Mouse (Mus musculus) ES-E14 (cell line): ENCODE results near the gene Znrf3. TPM values are rescaled to one million over a fixed set of nuclear protein-coding genes. Genes with fewer than 3 reads are reported as not detected.

Experiments used
- DNase-seq: peaks from one replicate; pipeline ENCODE4 v3.0.0-alpha.2; 2013; ENCODE audit warnings: low read depth, low spot score
- H3K27ac ChIP-seq: 2 replicates; pipeline ENCODE4 v1.5.1; 2012; ENCODE audit warnings: low read depth, mild to moderate bottlenecking, low read length, moderate library complexity, mixed read lengths; ENCODE audit not compliant: poor library complexity, insufficient read depth, severe bottlenecking
- H3K36me3 ChIP-seq: 2 replicates; pipeline ENCODE4 v1.6.1; 2012; ENCODE audit warnings: mild to moderate bottlenecking, low read length, moderate library complexity, mixed read lengths; ENCODE audit not compliant: control insufficient read depth, poor library complexity, insufficient read depth, severe bottlenecking
- H3K4me1 ChIP-seq, 2 experiments: fragments of 150-350 bp in 1 of 2; sonication (generic) in 1 of 2; 2 replicates each; pipeline ENCODE4 v1.6.1; 2012; ENCODE audit warnings: low read length in 2 of 2, mild to moderate bottlenecking in 1 of 2, mixed read lengths in 1 of 2; ENCODE audit not compliant: control insufficient read depth in 2 of 2, insufficient read depth in 2 of 2, poor library complexity in 1 of 2
- H3K4me3 ChIP-seq, 2 experiments: fragments of 150-350 bp in 1 of 2; sonication (generic) in 1 of 2; 2 replicates each; pipeline ENCODE4 v1.5.1; 2012; ENCODE audit warnings: low read length in 2 of 2, low read depth in 1 of 2, mild to moderate bottlenecking in 1 of 2, mixed read lengths in 1 of 2; ENCODE audit not compliant: insufficient read depth in 1 of 2, poor library complexity in 1 of 2, severe bottlenecking in 1 of 2
- H3K9ac ChIP-seq: 2 replicates; pipeline ENCODE4 v1.6.1; 2012; ENCODE audit warnings: low read depth, mild to moderate bottlenecking, low read length, mixed read lengths; ENCODE audit not compliant: poor library complexity, insufficient read depth, severe bottlenecking
- H3K9me3 ChIP-seq: fragments of 150-350 bp; sonication (generic); 2 replicates; pipeline ENCODE4 v1.6.1; 2012; ENCODE audit warnings: low read depth, mild to moderate bottlenecking, low read length; ENCODE audit not compliant: control insufficient read depth, insufficient read depth
- CHD2 ChIP-seq: IDR thresholded peaks from 2 replicates; pipeline ENCODE4 v1.6.1; 2014; ENCODE audit warnings: mild to moderate bottlenecking, low read depth, low read length, inconsistent platforms
- HCFC1 ChIP-seq: IDR thresholded peaks from 2 replicates; pipeline ENCODE4 v1.6.1; 2012; ENCODE audit warnings: low read length, inconsistent platforms, borderline replicate concordance; ENCODE audit not compliant: insufficient read depth
- MAFK ChIP-seq: IDR thresholded peaks from 2 replicates; pipeline ENCODE4 v1.6.1; 2014; ENCODE audit warnings: mild to moderate bottlenecking, low read depth, low read length, inconsistent platforms; ENCODE audit not compliant: insufficient read depth
- ZC3H11A ChIP-seq: IDR thresholded peaks from 2 replicates; pipeline ENCODE4 v1.6.1; 2012; ENCODE audit warnings: low read depth, mild to moderate bottlenecking, inconsistent platforms, low read length, borderline replicate concordance
- ZNF384 ChIP-seq: IDR thresholded peaks from 2 replicates; pipeline ENCODE4 v1.6.1; 2012; ENCODE audit warnings: low read depth, low read length, inconsistent platforms
- in situ Hi-C, 2 experiments: fragments of 600-800 bp; cut with MboI; formaldehyde crosslinking; loops; one replicate each; pipeline ENCODE4 v1.15.1; 2025; ENCODE audit warnings: low sequenced_read_pairs in 2 of 2, inconsistent platforms in 1 of 2; ENCODE audit not compliant: unreplicated experiment in 2 of 2
- total RNA-seq: library from RNA; depleted of rRNA; stranded (reverse); fragments of 300-350 nt; gene quantifications from 2 replicates; pipeline ENCODE4 v1.2.3, GENCODE M21; 2012

The Znrf3 gene
- total RNA-seq, 1 experiment: 15.4 TPM

DNA sequence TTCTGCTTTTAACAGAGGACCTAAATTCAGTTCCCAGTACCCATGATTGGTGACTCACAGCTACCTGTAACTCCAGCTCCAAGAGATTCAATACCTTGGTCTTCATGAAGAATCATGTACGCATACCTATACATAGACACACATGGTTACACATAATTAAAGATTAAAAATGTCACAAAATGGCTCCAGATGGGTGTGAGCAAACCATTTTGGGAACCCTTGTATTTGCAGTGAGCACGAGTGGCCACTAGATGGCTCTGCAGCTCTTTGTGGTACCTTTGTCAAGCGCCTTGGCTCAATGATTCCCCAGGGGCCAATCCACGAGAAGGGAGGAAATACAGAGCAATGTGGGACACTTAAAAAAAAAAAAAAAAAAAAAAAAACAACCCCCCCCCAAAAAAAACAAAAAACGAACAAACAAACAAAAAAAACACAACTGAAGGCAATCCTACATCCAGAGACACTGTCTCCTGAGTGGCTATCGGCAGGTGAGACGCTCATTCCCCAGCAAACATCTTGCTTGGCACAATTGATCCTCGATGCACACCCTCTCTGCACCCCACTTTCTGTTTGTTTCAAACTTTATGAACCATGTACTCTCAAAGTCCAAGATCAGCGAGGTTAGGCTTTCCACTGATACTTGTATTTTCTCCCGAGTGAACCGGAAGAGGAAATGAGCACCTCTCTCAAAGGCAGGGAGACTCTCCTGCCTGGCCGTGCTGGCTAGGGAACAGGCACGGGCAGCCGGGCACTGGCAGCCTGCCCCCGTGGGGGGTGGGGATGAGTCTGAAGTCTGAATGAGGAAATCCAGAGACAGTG lies 40.8 kb upstream of the Znrf3 start:
- in situ Hi-C loops: loop anchor here in 1 of 2 experiments (5.0 to 10.0 kb wide), 3 partner anchors 47 to 289 kb away; no protein-coding TSS in a partner anchor
- Histone ChIP-seq H3K36me3 (no peaks in the 10 kb centered on the region), H3K9me3 (no peaks in the 10 kb centered on the region), H3K27ac (peak overlapping the region; percentile 5; the same call in 1 of the 2 replicates), H3K9ac (peak overlapping the region; percentile 70), H3K4me3 (peak overlapping the region; percentile 42 to 58), H3K4me1 (peaks cover 4 to 19% of the 10 kb centered on the region in 2 experiments; a peak in 3 of 4 replicates)
- peak; percentile 92 for TF ChIP-seq ZC3H11A
- TF ChIP-seq ZNF384: peak; percentile 97; the same call in 1 of the 2 replicates
- TF ChIP-seq HCFC1: no peak
- no peak for TF ChIP-seq MAFK
- no peak for TF ChIP-seq CHD2
- peak; percentile 83 for DNase-seq

DNA sequence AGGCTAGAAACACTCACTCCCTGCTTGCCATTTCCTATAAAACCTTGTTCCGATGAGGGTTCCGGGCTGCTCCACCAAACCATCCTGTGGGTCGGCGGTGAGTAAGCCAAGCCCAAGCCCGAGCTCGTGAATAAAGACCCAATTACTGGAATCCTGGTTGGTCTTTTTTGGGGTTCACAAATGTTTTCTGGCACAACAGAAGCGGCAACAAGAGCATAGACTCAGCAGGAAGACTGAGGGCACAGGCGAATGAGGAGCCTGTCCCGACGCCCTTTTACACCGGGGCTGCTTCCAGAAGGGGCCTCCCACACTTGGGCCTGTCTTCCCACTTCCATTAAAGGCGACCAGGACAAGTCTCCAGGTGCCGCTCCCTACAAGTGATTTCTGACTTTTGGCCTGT lies 37.9 kb upstream of the Znrf3 start:
- peaks cover 4 to 22% of the 10 kb centered on the region in 2 experiments for H3K4me1 ChIP-seq
- peak overlapping the region; percentile 57 for H3K9ac ChIP-seq
- H3K4me3 ChIP-seq: peak overlapping the region; percentile 12 to 29; a peak in 2 of 4 replicates
- DNase-seq: no peak
- H3K36me3 ChIP-seq: no peaks in the 10 kb centered on the region
- in situ Hi-C loops: loop anchor here in 1 of 2 experiments (10.0 kb wide), 1 partner anchor 292 kb away; no protein-coding TSS in a partner anchor
- TF ChIP-seq CHD2 (no peak), ZC3H11A (no peak), MAFK (no peak), HCFC1 (no peak), ZNF384 (no peak)
- H3K27ac ChIP-seq: no peak overlapping the region
- H3K9me3 ChIP-seq: no peaks in the 10 kb centered on the region

DNA sequence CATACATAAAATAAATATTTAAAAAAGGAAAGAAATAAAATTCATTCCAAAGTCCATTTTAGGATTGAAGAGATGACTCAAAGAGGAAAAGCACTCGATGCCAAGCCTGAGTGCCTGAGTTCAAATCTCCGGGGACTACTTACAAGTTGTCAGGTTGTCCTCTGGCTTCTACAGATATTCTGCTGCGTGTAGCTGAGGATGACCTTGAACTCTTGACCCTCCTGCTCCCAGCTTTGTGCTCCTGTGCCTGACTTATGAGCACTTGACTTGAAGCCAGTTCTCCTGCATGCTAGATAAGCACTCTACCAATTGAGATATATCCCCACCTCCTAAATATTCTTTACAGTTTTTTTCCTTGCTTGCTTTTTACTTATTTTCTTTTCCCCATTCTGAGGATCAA lies 34.2 kb upstream of the Znrf3 start:
- peak overlapping the region; percentile 24; the same call in 1 of the 2 replicates for H3K27ac ChIP-seq
- no peak overlapping the region for H3K9ac ChIP-seq
- in situ Hi-C loops: no loop called here
- no peak for DNase-seq
- TF ChIP-seq ZC3H11A (no peak), CHD2 (no peak), ZNF384 (no peak), MAFK (no peak), HCFC1 (no peak)
- no peak overlapping the region for H3K4me3 ChIP-seq
- peaks cover 7% of the 10 kb centered on the region; the same call in 1 of the 2 replicates for H3K36me3 ChIP-seq
- peaks cover 4 to 18% of the 10 kb centered on the region in 2 experiments for H3K4me1 ChIP-seq
- H3K9me3 ChIP-seq: no peaks in the 10 kb centered on the region

DNA sequence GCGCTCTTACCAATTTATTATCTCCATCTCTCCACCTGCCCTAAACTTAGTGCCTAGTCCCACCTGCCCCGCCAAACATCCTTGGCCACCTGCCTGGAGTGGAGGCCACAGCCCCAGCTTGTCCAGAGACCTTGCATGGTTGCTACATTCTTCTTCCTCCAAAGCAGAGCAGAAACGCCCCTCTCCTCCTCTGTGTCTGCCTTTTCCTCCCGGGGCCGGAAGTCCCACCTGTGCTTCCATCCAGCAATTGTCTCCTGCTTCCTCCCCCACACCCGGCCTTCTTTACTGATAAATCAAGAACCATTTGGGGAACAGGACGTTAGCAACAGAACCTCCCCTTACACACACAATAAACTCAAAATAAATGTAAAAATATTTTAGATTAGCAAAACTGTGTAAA lies 33.5 kb upstream of the Znrf3 start:
- Histone ChIP-seq H3K27ac (peak overlapping the region; percentile 75), H3K9ac (peak overlapping the region; percentile 80), H3K36me3 (peaks cover 7% of the 10 kb centered on the region; the same call in 1 of the 2 replicates), H3K4me3 (peak overlapping the region; percentile 61 to 74), H3K9me3 (no peaks in the 10 kb centered on the region), H3K4me1 (peaks cover 4 to 18% of the 10 kb centered on the region in 2 experiments)
- no peak for DNase-seq
- 0 out of 2 replicates have a peak, but pooled peaks have one; percentile 48 for TF ChIP-seq HCFC1
- TF ChIP-seq ZC3H11A: no peak
- in situ Hi-C loops: no loop called here
